Mouse (Mus musculus) MEL (cell line): ENCODE results near the gene Myl10. TPM values are rescaled to one million over a fixed set of nuclear protein-coding genes. Genes with fewer than 3 reads are reported as not detected.

ENCODE experiments used
- DNase-seq: peaks from one replicate; pipeline ENCODE4 v3.0.0; 2011; ENCODE audit warnings: low read depth, low spot score
- H3K27ac ChIP-seq: 2 replicates; pipeline ENCODE4 v1.5.1; 2012; ENCODE audit warnings: low read depth, mild to moderate bottlenecking, control low read depth, low read length, moderate library complexity; ENCODE audit not compliant: control insufficient read depth
- H3K27me3 ChIP-seq, 2 experiments: fragments of 150-350 bp in 1 of 2; sonication (generic) in 1 of 2; 2 replicates each; pipeline ENCODE4 v1.6.1; 2012; ENCODE audit warnings: low read length in 2 of 2, mild to moderate bottlenecking in 2 of 2, improper control_type of control experiment in 1 of 2, moderate library complexity in 1 of 2; ENCODE audit not compliant: insufficient read depth in 2 of 2, control insufficient read depth in 1 of 2
- H3K36me3 ChIP-seq, 2 experiments: 2 replicates each; pipeline ENCODE4 v1.6.1; 2012 to 2014; ENCODE audit warnings: low read length in 2 of 2, improper control_type of control experiment in 1 of 2, inconsistent platforms in 1 of 2, mild to moderate bottlenecking in 1 of 2; ENCODE audit not compliant: insufficient read depth in 2 of 2, control insufficient read depth in 1 of 2
- H3K4me1 ChIP-seq, 2 experiments: fragments of 150-350 bp in 1 of 2; sonication (generic) in 1 of 2; 2 replicates each; pipeline ENCODE4 v1.6.1; 2012; ENCODE audit warnings: low read length in 2 of 2, improper control_type of control experiment in 1 of 2, mild to moderate bottlenecking in 1 of 2; ENCODE audit not compliant: insufficient read depth in 2 of 2, control insufficient read depth in 1 of 2
- H3K4me3 ChIP-seq, 2 experiments: fragments of 150-350 bp in 1 of 2; sonication (generic) in 1 of 2; 2 replicates each; pipeline ENCODE4 v1.5.1; 2012; ENCODE audit warnings: low read depth in 2 of 2, low read length in 2 of 2, mild to moderate bottlenecking in 2 of 2, moderate library complexity in 2 of 2, control low read depth in 1 of 2, improper control_type of control experiment in 1 of 2; ENCODE audit not compliant: control insufficient read depth in 1 of 2, insufficient read depth in 1 of 2
- H3K79me2 ChIP-seq: 2 replicates; pipeline ENCODE4 v1.6.1; 2012; ENCODE audit warnings: mild to moderate bottlenecking, low read length, moderate library complexity; ENCODE audit not compliant: control insufficient read depth, poor library complexity, insufficient read depth
- H3K9ac ChIP-seq: 2 replicates; pipeline ENCODE4 v1.6.1; 2012; ENCODE audit warnings: low read depth, mild to moderate bottlenecking, control low read depth, low read length, moderate library complexity; ENCODE audit not compliant: control insufficient read depth, poor library complexity, severe bottlenecking
- H3K9me3 ChIP-seq: fragments of 150-350 bp; sonication (generic); replicated peaks from 2 replicates; pipeline ENCODE4 v1.6.1; 2012; ENCODE audit warnings: mild to moderate bottlenecking, low read length, improper control_type of control experiment, moderate library complexity; ENCODE audit not compliant: insufficient read depth
- BHLHE40 ChIP-seq: IDR thresholded peaks from 2 replicates; pipeline ENCODE4 v1.6.1; 2012; ENCODE audit warnings: low read depth, mild to moderate bottlenecking, inconsistent platforms, low read length, improper control_type of control experiment, borderline replicate concordance
- CHD1 ChIP-seq: IDR thresholded peaks from 2 replicates; pipeline ENCODE4 v1.6.1; 2012; ENCODE audit warnings: low read depth, mild to moderate bottlenecking, inconsistent platforms, low read length, improper control_type of control experiment
- CTCF ChIP-seq, 3 experiments: IDR thresholded peaks in 2 of 3; conservative IDR thresholded peaks in 1 of 3; 2 replicates each; pipeline ENCODE4 v1.5.1; 2011 to 2012; ENCODE audit warnings: low read length in 3 of 3, low read depth in 2 of 3, mild to moderate bottlenecking in 2 of 3, improper control_type of control experiment in 1 of 3, inconsistent platforms in 1 of 3, mixed read lengths in 1 of 3, moderate library complexity in 1 of 3; ENCODE audit not compliant: control insufficient read depth in 1 of 3, insufficient read depth in 1 of 3, poor library complexity in 1 of 3, severe bottlenecking in 1 of 3
- E2F4 ChIP-seq: IDR thresholded peaks from 2 replicates; pipeline ENCODE4 v1.6.1; 2011; ENCODE audit warnings: low read depth, low read length, improper control_type of control experiment, borderline replicate concordance
- EP300 ChIP-seq, 2 experiments: IDR thresholded peaks; 2 replicates each; pipeline ENCODE4 v1.6.1; 2011; ENCODE audit warnings: improper control_type of control experiment in 2 of 2, low read length in 2 of 2, low read depth in 1 of 2, mild to moderate bottlenecking in 1 of 2
- GABPA ChIP-seq: IDR thresholded peaks from 2 replicates; pipeline ENCODE4 v1.6.1; 2012; ENCODE audit warnings: low read depth, mild to moderate bottlenecking, inconsistent platforms, low read length, improper control_type of control experiment, moderate library complexity
- KAT2A ChIP-seq: conservative IDR thresholded peaks from 2 replicates; pipeline ENCODE4 v1.6.1; 2012; ENCODE audit warnings: low read depth, low read length, improper control_type of control experiment, inconsistent platforms
- MAX ChIP-seq: IDR thresholded peaks from 2 replicates; pipeline ENCODE4 v1.6.1; 2011; ENCODE audit warnings: low read length, improper control_type of control experiment
- MAZ ChIP-seq: IDR thresholded peaks from 2 replicates; pipeline ENCODE4 v1.6.1; 2012; ENCODE audit warnings: low read depth, mild to moderate bottlenecking, inconsistent platforms, low read length, improper control_type of control experiment
- MYB ChIP-seq: IDR thresholded peaks from 2 replicates; pipeline ENCODE4 v1.6.1; 2011; ENCODE audit warnings: mild to moderate bottlenecking, low read depth, low read length, improper control_type of control experiment
- NELFE ChIP-seq: IDR thresholded peaks from 2 replicates; pipeline ENCODE4 v1.6.1; 2011; ENCODE audit warnings: low read depth, low read length, improper control_type of control experiment
- POLR2A ChIP-seq, 2 experiments: IDR thresholded peaks; 2 replicates each; pipeline ENCODE4 v1.6.1; 2011 to 2012; ENCODE audit warnings: low read length in 2 of 2, mild to moderate bottlenecking in 2 of 2, control low read depth in 1 of 2, improper control_type of control experiment in 1 of 2, low read depth in 1 of 2, moderate library complexity in 1 of 2; ENCODE audit not compliant: control insufficient read depth in 1 of 2, insufficient read depth in 1 of 2, poor library complexity in 1 of 2
- RAD21 ChIP-seq: IDR thresholded peaks from 2 replicates; pipeline ENCODE4 v1.6.1; 2011; ENCODE audit warnings: mild to moderate bottlenecking, low read depth, low read length, improper control_type of control experiment
- SIN3A ChIP-seq: IDR thresholded peaks from 2 replicates; pipeline ENCODE4 v1.6.1; 2012; ENCODE audit warnings: low read length, improper control_type of control experiment, inconsistent platforms
- SMC3 ChIP-seq: IDR thresholded peaks from 2 replicates; pipeline ENCODE4 v1.6.1; 2011; ENCODE audit warnings: low read depth, low read length, improper control_type of control experiment
- TAL1 ChIP-seq: IDR thresholded peaks from 2 replicates; pipeline ENCODE4 v1.6.1; 2012; ENCODE audit warnings: mild to moderate bottlenecking, inconsistent platforms, low read length, moderate library complexity, mixed read lengths
- TBP ChIP-seq: IDR thresholded peaks from 2 replicates; pipeline ENCODE4 v1.8.0; 2011; ENCODE audit warnings: low read depth, low read length, improper control_type of control experiment
- USF2 ChIP-seq, 2 experiments: IDR thresholded peaks; 2 replicates each; pipeline ENCODE4 v1.6.1; 2011 to 2012; ENCODE audit warnings: improper control_type of control experiment in 2 of 2, low read length in 2 of 2, borderline replicate concordance in 1 of 2, inconsistent platforms in 1 of 2, low read depth in 1 of 2, mild to moderate bottlenecking in 1 of 2; ENCODE audit not compliant: insufficient read depth in 1 of 2
- ZC3H11A ChIP-seq: IDR thresholded peaks from 2 replicates; pipeline ENCODE4 v1.6.1; 2012; ENCODE audit warnings: low read depth, mild to moderate bottlenecking, inconsistent platforms, low read length, improper control_type of control experiment
- ZKSCAN1 ChIP-seq: IDR thresholded peaks from 2 replicates; pipeline ENCODE4 v1.6.1; 2012; ENCODE audit warnings: low read depth, mild to moderate bottlenecking, inconsistent platforms, low read length, improper control_type of control experiment, moderate library complexity
- polyA plus RNA-seq, 2 experiments: library from polyadenylated mRNA; stranded (reverse) in 1 of 2; unstranded in 1 of 2; fragments of >175 nt in 1 of 2; fragments of >200 nt in 1 of 2; gene quantifications; 2 replicates each; pipeline versions ENCODE4 v1.2.1 to v1.2.4; 2012; ENCODE audit warnings: low replicate concordance in 2 of 2, low read depth in 1 of 2; ENCODE audit not compliant: insufficient read length in 2 of 2, insufficient read depth in 1 of 2, missing spikeins in 1 of 2
- total RNA-seq: library from RNA; depleted of rRNA; stranded (reverse); fragments of 300-350 nt; gene quantifications from 2 replicates; pipeline ENCODE4 v1.2.3, GENCODE M21; 2012

Gene Myl10
- total and polyA plus RNA-seq, 3 experiments, result 0.11 to 0.42 TPM; not detected in 1

DNA sequence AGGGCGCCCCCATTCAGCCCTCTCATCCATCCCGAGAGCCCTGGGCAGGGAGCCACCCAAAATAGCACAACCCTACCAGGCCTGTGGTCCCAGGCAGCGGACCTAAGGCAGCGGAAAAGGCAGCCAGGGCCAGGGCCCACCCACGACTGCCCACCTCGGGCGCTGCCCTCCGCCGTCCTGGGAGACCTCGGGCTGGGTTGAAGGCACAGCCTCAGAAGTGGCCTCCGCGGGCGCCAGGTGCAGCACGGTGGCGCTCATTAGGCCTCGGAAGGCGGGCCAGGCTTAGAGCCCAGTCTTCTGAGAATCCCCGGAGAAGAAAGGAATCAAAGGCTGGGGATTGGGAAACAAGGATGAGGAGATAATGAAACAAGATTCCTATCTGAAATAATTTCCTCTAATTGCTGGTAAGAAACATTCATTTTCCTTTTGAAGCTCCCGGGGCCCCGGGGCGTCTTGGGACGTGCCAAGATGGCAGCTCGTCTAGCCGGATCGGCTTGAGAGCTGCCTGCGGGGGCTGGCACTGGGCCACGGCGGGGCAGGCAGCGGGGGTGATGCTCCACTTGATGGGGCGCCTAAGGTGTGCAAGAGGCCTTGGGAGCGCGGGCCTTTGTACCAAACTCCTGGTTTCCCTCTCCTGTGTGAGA, 21.4 kb downstream of the Myl10 start:
- Histone ChIP-seq H3K36me3 (no peaks in the 10 kb centered on the region), H3K27me3 (no peaks in the 10 kb centered on the region; a peak in 1 of 4 replicates), H3K9me3 (no peaks in the 10 kb centered on the region), H3K9ac (no peak overlapping the region), H3K4me3 (no peak overlapping the region), H3K27ac (no peak overlapping the region), H3K79me2 (no peaks in the 10 kb centered on the region), H3K4me1 (no peaks in the 10 kb centered on the region)
- TF ChIP-seq ZC3H11A (no peak), EP300 (IDR thresholded peaks at IDR 0.05; ENCODE audit: low read depth in 1 of 2, low read length in 2 of 2) (no peak), USF2 (IDR thresholded peaks at IDR 0.05; ENCODE audit: borderline replicate concordance in 1 of 2, insufficient read depth in 1 of 2, low read depth in 1 of 2, low read length in 2 of 2) (no peak), MAZ (no peak), KAT2A (no peak), E2F4 (no peak), GABPA (no peak), TBP (no peak), MYB (no peak), SIN3A (no peak)
- DNase-seq, result no peak

DNA sequence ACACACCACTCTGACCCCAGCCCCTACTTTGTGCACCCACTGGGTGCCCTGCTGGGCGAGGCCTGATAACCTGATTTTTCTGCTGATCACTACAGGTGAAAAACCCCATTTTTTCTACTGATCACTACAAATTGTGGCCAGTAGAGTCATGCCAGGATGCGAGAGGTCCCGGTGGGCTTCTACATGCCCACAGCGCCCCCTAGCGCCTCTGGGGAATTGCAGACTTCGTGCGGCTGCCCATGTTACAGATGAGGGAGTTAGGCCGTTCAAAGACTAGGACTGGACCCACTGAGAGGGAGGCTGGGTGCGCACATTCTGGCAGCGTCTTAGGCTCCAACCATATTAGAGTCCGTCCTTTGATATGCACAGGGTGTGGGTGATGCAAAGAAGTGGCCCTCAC, 21.9 kb downstream of the Myl10 start:
- Histone ChIP-seq H3K79me2 (no peaks in the 10 kb centered on the region), H3K4me1 (no peaks in the 10 kb centered on the region), H3K9me3 (no peaks in the 10 kb centered on the region), H3K9ac (no peak overlapping the region), H3K27me3 (no peaks in the 10 kb centered on the region; a peak in 1 of 4 replicates), H3K36me3 (no peaks in the 10 kb centered on the region), H3K4me3 (no peak overlapping the region), H3K27ac (no peak overlapping the region)
- DNase-seq, result peak; percentile 60
- no peak for TF ChIP-seq POLR2A (IDR thresholded peaks at IDR 0.05; ENCODE audit: control insufficient read depth in 1 of 2, insufficient read depth in 1 of 2, low read depth in 1 of 2, low read length in 2 of 2, poor library complexity in 1 of 2)
- TF ChIP-seq CHD1, result no peak
- TF ChIP-seq BHLHE40, result no peak
- TF ChIP-seq SMC3, result peak; percentile 58
- TF ChIP-seq MAZ, result no peak
- TF ChIP-seq MAX, result no peak
- TF ChIP-seq ZC3H11A, result peak; percentile 51
- TF ChIP-seq NELFE, result no peak
- no peak for TF ChIP-seq ZKSCAN1
- peak; percentile 71 to 91 (median 78) for TF ChIP-seq CTCF (IDR thresholded peaks at IDR 0.05 in 2 of 3, conservative IDR thresholded peaks at IDR 0.05 in 1 of 3; ENCODE audit: control insufficient read depth in 1 of 3, insufficient read depth in 1 of 3, low read depth in 2 of 3, low read length in 3 of 3, poor library complexity in 1 of 3, severe bottlenecking in 1 of 3)
- peak; percentile 79 for TF ChIP-seq RAD21
- no peak for TF ChIP-seq TAL1
